Mouse (Mus musculus) kidney, adult 2 months (tissue): ENCODE measurements around the gene Lrguk. TPM values are rescaled to one million over a fixed set of nuclear protein-coding genes. Genes with fewer than 3 reads are reported as not detected.

ENCODE experiments used
- DNase-seq: peaks from one replicate; pipeline ENCODE4 v3.0.0; 2021
- H3K27ac ChIP-seq: fragments of 200-500 bp; 2 replicates; pipeline ENCODE4 v1.5.1; 2012; ENCODE audit warnings: low read depth, low read length, control low read depth, inconsistent platforms; ENCODE audit not compliant: insufficient read depth
- H3K27me3 ChIP-seq: fragments of 200-500 bp; replicated peaks from 2 replicates; pipeline ENCODE4 v1.6.1; 2012; ENCODE audit warnings: mild to moderate bottlenecking, moderate library complexity, low read length, inconsistent platforms; ENCODE audit not compliant: control insufficient read depth, insufficient read depth
- H3K36me3 ChIP-seq: fragments of 200-500 bp; 2 replicates; pipeline ENCODE4 v1.6.1; 2012; ENCODE audit warnings: mild to moderate bottlenecking, moderate library complexity, low read length, inconsistent platforms; ENCODE audit not compliant: control insufficient read depth, insufficient read depth
- H3K4me1 ChIP-seq: fragments of 200-500 bp; 2 replicates; pipeline ENCODE4 v1.6.1; 2011; ENCODE audit warnings: low read length; ENCODE audit not compliant: control insufficient read depth, insufficient read depth
- H3K4me3 ChIP-seq: fragments of 200-500 bp; 2 replicates; pipeline ENCODE4 v1.5.1; 2011; ENCODE audit warnings: mild to moderate bottlenecking, low read depth, low read length, control low read depth; ENCODE audit not compliant: insufficient read depth
- CTCF ChIP-seq: fragments of 200-500 bp; conservative IDR thresholded peaks from 2 replicates; pipeline ENCODE4 v1.5.1; 2011; ENCODE audit warnings: low read depth, mild to moderate bottlenecking, control low read depth, low read length, moderate library complexity, mixed read lengths; ENCODE audit not compliant: insufficient read depth, insufficient read length
- POLR2A ChIP-seq: fragments of 200-500 bp; IDR thresholded peaks from one replicate; pipeline ENCODE4 v1.6.1; 2011; ENCODE audit warnings: low read depth, low read length, control low read depth
- WGBS: fragments of 180-500 bp; shearing (Covaris S2); methylation state at CpG from one replicate; pipeline ENCODE4 v1.1.7; 2018; 5-methylcytosine and 5-hydroxymethylcytosine counted together
- polyA plus RNA-seq: library from polyadenylated mRNA; depleted of rRNA; stranded (reverse); fragments of >200 nt; gene quantifications from 2 replicates; pipeline ENCODE4 v1.2.3, GENCODE M21; 2012

The Lrguk gene
- polyA plus RNA-seq, 1 experiment, result 0.27 TPM

- 48% methylated on average over 7 of the region's 7 CpGs for WGBS
- peaks cover 25% of the 10 kb centered on the region for H3K4me1 ChIP-seq
- no peak for DNase-seq
- peak overlapping the region; percentile 22 for H3K27ac ChIP-seq
- peaks cover under 1% of the 10 kb centered on the region; the same call in 1 of the 2 replicates for H3K36me3 ChIP-seq
- no peak overlapping the region for H3K4me3 ChIP-seq
- no peaks in the 10 kb centered on the region for H3K27me3 ChIP-seq
- TF ChIP-seq POLR2A (no peak), CTCF (no peak)
These were observed 141.7 kb downstream of the Lrguk start for GRCm38 (mm10) chr6:34170844-34171494.

GRCm38 (mm10) chr6:34171748-34172457 is 142.7 kb downstream of the Lrguk start:
- TF ChIP-seq CTCF (no peak), POLR2A (no peak)
- WGBS, result 36% methylated on average over 12 of the region's 12 CpGs
- peak; percentile 73 for DNase-seq
- Histone ChIP-seq H3K36me3 (no peaks in the 10 kb centered on the region; the same call in 1 of the 2 replicates), H3K27ac (peak overlapping the region; percentile 84), H3K4me3 (no peak overlapping the region), H3K4me1 (peaks cover 27% of the 10 kb centered on the region), H3K27me3 (no peaks in the 10 kb centered on the region)

- DNase-seq, result peak; percentile 61
- Histone ChIP-seq H3K4me1 (peaks cover 35% of the 10 kb centered on the region), H3K4me3 (no peak overlapping the region), H3K27ac (peak overlapping the region; percentile 32), H3K36me3 (no peaks in the 10 kb centered on the region), H3K27me3 (no peaks in the 10 kb centered on the region)
- WGBS, result 57% methylated on average over 12 of the region's 12 CpGs
- no peak for TF ChIP-seq POLR2A
- no peak for TF ChIP-seq CTCF
These were observed 144.0 kb downstream of the Lrguk start for GRCm38 (mm10) chr6:34173251-34173650.

GRCm38 (mm10) chr6:34174715-34175114 is 145.5 kb downstream of the Lrguk start:
- DNase-seq, result no peak
- no peaks in the 10 kb centered on the region for H3K27me3 ChIP-seq
- no peak for TF ChIP-seq CTCF
- no peak for TF ChIP-seq POLR2A
- 54% methylated on average over 8 of the region's 8 CpGs for whole genome bisulfite sequencing
- peaks cover 42% of the 10 kb centered on the region for H3K4me1 ChIP-seq
- H3K36me3 ChIP-seq, result no peaks in the 10 kb centered on the region
- no peak overlapping the region for H3K4me3 ChIP-seq
- peak overlapping the region; percentile 58; the same call in 1 of the 2 replicates for H3K27ac ChIP-seq

GRCm38 (mm10) chr6:34176111-34176863 is 147.0 kb downstream of the Lrguk start:
- H3K36me3 ChIP-seq, result no peaks in the 10 kb centered on the region
- 1% methylated on average over 29 of the region's 29 CpGs for WGBS
- H3K27me3 ChIP-seq, result no peaks in the 10 kb centered on the region
- peak overlapping the region; percentile 77 for H3K4me3 ChIP-seq
- peaks cover 47% of the 10 kb centered on the region for H3K4me1 ChIP-seq
- peak overlapping the region; percentile 81 for H3K27ac ChIP-seq
- DNase-seq, result peak; percentile 69
- no peak for TF ChIP-seq POLR2A
- no peak for TF ChIP-seq CTCF

- peak within 1 kb of the TSS; percentile 99 for H3K27ac ChIP-seq
- WGBS, result under 1% methylated on average over 29 of the region's 29 CpGs
- peak; percentile 98 for DNase-seq
- H3K27me3 ChIP-seq, result no peaks in the 10 kb centered on the region
- peak within 1 kb of the TSS; percentile 77 for H3K4me3 ChIP-seq
- no peaks in the 10 kb centered on the region for H3K36me3 ChIP-seq
- peaks cover 47% of the 10 kb centered on the region for H3K4me1 ChIP-seq
- TF ChIP-seq POLR2A, result no peak
- no peak for TF ChIP-seq CTCF
These were observed 147.6 kb downstream of the Lrguk start, which contains the start of gene Slc35b4 for GRCm38 (mm10) chr6:34176864-34177247. TSS of gene Slc35b4 (minus strand) at chr6:34177111.

- TF ChIP-seq CTCF, result no peak
- no peak for TF ChIP-seq POLR2A
- peak; percentile 95 for DNase-seq
- Histone ChIP-seq H3K36me3 (no peaks in the 10 kb centered on the region), H3K4me3 (no peak overlapping the region), H3K4me1 (peaks cover 28% of the 10 kb centered on the region), H3K27ac (peak overlapping the region; percentile 99), H3K27me3 (no peaks in the 10 kb centered on the region)
- 26% methylated on average over 3 of the region's 3 CpGs for WGBS
These were observed 149.8 kb downstream of the Lrguk start for GRCm38 (mm10) chr6:34179007-34179406.
